Mouse (Mus musculus) neural tube, embryonic 12.5 days (tissue): ENCODE measurements around the gene Prdm16. TPM values are rescaled to one million over a fixed set of nuclear protein-coding genes. Genes with fewer than 3 reads are reported as not detected.

Experiments
- ATAC-seq: fragments of 200-750 bp; cut with Nextera tagmentation; 2 replicates; pipeline ENCODE4 v1.8.0; 2017; ENCODE audit warnings: low read depth, mild to moderate bottlenecking, moderate TSS enrichment, moderate library complexity; ENCODE audit not compliant: low FRiP score
- H3K27ac ChIP-seq: fragments of 300-500 bp; sonication (generic); 2 replicates; pipeline ENCODE4 v1.5.1; 2016
- H3K27me3 ChIP-seq: fragments of 300-500 bp; sonication (generic); replicated peaks from 2 replicates; pipeline ENCODE4 v1.6.1; 2016; ENCODE audit warnings: mild to moderate bottlenecking
- H3K36me3 ChIP-seq: fragments of 300-500 bp; sonication (generic); 2 replicates; pipeline ENCODE4 v1.6.1; 2016; ENCODE audit warnings: mild to moderate bottlenecking
- H3K4me1 ChIP-seq: fragments of 300-500 bp; sonication (generic); 2 replicates; pipeline ENCODE4 v1.6.1; 2016
- H3K4me2 ChIP-seq: fragments of 300-500 bp; sonication (generic); replicated peaks from 2 replicates; pipeline ENCODE4 v1.6.1; 2016; ENCODE audit warnings: mild to moderate bottlenecking
- H3K4me3 ChIP-seq: fragments of 300-500 bp; sonication (generic); 2 replicates; pipeline ENCODE4 v1.5.1; 2016
- H3K9ac ChIP-seq: fragments of 300-500 bp; sonication (generic); 2 replicates; pipeline ENCODE4 v1.6.1; 2016; ENCODE audit warnings: mild to moderate bottlenecking
- H3K9me3 ChIP-seq: fragments of 300-500 bp; sonication (generic); 2 replicates; pipeline ENCODE4 v1.6.1; 2016; ENCODE audit warnings: mild to moderate bottlenecking
- WGBS: fragments of 180-500 bp; shearing (Covaris S2); methylation state at CpG from one replicate; pipeline ENCODE4 v1.1.7; 2016; 5-methylcytosine and 5-hydroxymethylcytosine counted together
- polyA plus RNA-seq: library from polyadenylated mRNA; unstranded; fragments of >200 nt; fragmentation: Nextera tagmentation; extraction: Ambion mirVana; gene quantifications from 2 replicates; pipeline ENCODE4 v1.2.1, GENCODE M21; 2016

Gene Prdm16
- polyA plus RNA-seq, 1 experiment from 2014 or later = 12.9 TPM

GRCm38 (mm10) chr4:154396652-154397301 lies 239.9 kb downstream of the Prdm16 start:
- no peak overlapping the region for H3K4me2 ChIP-seq
- no peak overlapping the region for H3K27ac ChIP-seq
- WGBS = 89% methylated on average over 14 of the region's 14 CpGs
- no peaks in the 10 kb centered on the region for H3K36me3 ChIP-seq
- H3K4me1 ChIP-seq = peaks cover 41% of the 10 kb centered on the region
- no peak for ATAC-seq
- no peak overlapping the region for H3K4me3 ChIP-seq
- H3K9me3 ChIP-seq = no peaks in the 10 kb centered on the region
- no peak overlapping the region for H3K9ac ChIP-seq
- H3K27me3 ChIP-seq = peaks cover 4% of the 10 kb centered on the region

GRCm38 (mm10) chr4:154394123-154394722 lies 242.4 kb downstream of the Prdm16 start:
- Histone ChIP-seq H3K9ac (no peak overlapping the region), H3K27ac (no peak overlapping the region), H3K9me3 (no peaks in the 10 kb centered on the region), H3K4me3 (no peak overlapping the region), H3K4me1 (peaks cover 45% of the 10 kb centered on the region), H3K4me2 (no peak overlapping the region), H3K27me3 (peaks cover 4% of the 10 kb centered on the region), H3K36me3 (no peaks in the 10 kb centered on the region)
- no peak for ATAC-seq
- 51% methylated on average over 7 of the region's 7 CpGs for WGBS

GRCm38 (mm10) chr4:154393196-154394122 lies 243.2 kb downstream of the Prdm16 start:
- Histone ChIP-seq H3K4me3 (no peak overlapping the region), H3K9me3 (no peaks in the 10 kb centered on the region), H3K4me2 (no peak overlapping the region), H3K27ac (no peak overlapping the region), H3K27me3 (peaks cover 4% of the 10 kb centered on the region), H3K9ac (no peak overlapping the region), H3K4me1 (peaks cover 46% of the 10 kb centered on the region), H3K36me3 (no peaks in the 10 kb centered on the region)
- peak; percentile 5; the same call in 1 of the 2 replicates for ATAC-seq
- 29% methylated on average over 18 of the region's 18 CpGs for WGBS

- Histone ChIP-seq H3K4me2 (no peak overlapping the region), H3K27me3 (peaks cover 4% of the 10 kb centered on the region; the same call in 1 of the 2 replicates), H3K4me1 (peaks cover 46% of the 10 kb centered on the region), H3K36me3 (no peaks in the 10 kb centered on the region), H3K27ac (no peak overlapping the region), H3K9ac (no peak overlapping the region), H3K4me3 (no peak overlapping the region), H3K9me3 (no peaks in the 10 kb centered on the region)
- WGBS = 78% methylated on average over 1 of the region's 1 CpGs
- no peak for ATAC-seq
Observed at GRCm38 (mm10) chr4:154392641-154393040, 244.0 kb downstream of the Prdm16 start.

DNA sequence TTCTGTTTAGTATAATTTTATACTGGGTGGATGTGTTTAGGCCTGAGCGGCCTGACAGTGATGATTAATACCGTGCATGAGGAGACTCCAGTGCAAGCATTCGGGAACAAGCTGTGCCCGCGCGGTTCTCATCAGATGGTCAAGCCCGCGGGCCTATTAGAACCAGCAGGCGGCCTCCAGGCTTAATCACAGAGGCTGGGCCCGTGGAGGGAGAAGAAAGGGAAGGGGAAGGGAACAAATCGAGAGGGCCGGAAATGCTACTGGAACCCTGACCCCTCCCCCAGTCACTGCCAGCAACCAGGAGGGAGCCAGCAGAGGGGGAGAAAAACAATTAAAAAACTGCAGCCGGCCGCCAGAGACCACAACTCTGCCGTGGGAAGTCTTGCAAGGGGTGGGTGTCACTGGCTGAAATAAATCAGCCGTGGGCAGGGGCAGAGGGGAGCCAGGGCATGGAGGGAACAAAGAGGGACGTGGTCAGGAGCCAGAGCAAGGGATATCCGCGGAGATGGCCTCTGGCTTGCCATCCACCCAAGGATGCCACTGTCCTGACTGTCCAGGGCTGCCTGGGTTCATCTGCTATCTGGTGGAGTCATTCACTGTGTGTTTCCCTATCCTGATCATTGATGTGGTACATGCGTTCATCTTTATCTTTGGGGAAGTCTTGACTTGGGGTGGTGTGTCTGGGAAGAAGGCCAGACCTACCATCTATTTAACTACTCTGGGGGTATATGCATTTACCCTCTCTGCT lies 246.2 kb downstream of the Prdm16 start:
- Histone ChIP-seq H3K9me3 (no peaks in the 10 kb centered on the region), H3K4me3 (no peak overlapping the region), H3K9ac (no peak overlapping the region), H3K27ac (0 out of 2 replicates have a peak overlapping the region, but pooled peaks have one; percentile 47), H3K27me3 (peaks cover 4% of the 10 kb centered on the region), H3K4me1 (peaks cover 58% of the 10 kb centered on the region), H3K4me2 (peak overlapping the region; percentile 35), H3K36me3 (no peaks in the 10 kb centered on the region)
- ATAC-seq = peak; percentile 70
- 6% methylated on average over 20 of the region's 20 CpGs for WGBS

GRCm38 (mm10) chr4:154389641-154390040 lies 247.0 kb downstream of the Prdm16 start:
- H3K4me3 ChIP-seq = no peak overlapping the region
- H3K4me1 ChIP-seq = peaks cover 63% of the 10 kb centered on the region
- no peaks in the 10 kb centered on the region for H3K9me3 ChIP-seq
- no peak for ATAC-seq
- no peak overlapping the region for H3K9ac ChIP-seq
- H3K36me3 ChIP-seq = no peaks in the 10 kb centered on the region
- 43% methylated on average over 2 of the region's 2 CpGs for whole genome bisulfite sequencing
- no peaks in the 10 kb centered on the region; the same call in none of the 2 replicates for H3K27me3 ChIP-seq
- H3K4me2 ChIP-seq = no peak overlapping the region; the same call in 1 of the 2 replicates
- H3K27ac ChIP-seq = no peak overlapping the region

DNA sequence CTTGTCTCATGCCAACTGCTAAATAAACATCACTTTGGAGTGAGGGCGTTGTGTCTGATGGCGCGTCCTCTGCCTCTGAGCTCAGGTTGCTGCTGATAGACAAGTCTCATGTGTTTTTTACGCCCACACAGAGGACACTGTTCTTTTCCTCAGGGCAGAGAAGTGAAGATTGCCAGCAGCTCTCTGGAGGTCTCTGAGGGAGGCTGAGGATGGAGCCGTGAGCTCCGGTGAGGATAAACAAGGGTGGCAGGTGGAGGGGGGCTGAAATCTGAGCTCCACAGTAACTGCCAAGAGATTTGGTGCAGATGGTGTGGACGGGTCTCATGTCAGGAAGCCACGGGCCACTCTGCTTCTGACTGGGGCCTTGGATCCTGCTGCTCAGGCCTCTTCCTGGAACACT lies 249.9 kb downstream of the Prdm16 start:
- 54% methylated on average over 8 of the region's 8 CpGs for WGBS
- H3K9ac ChIP-seq = no peak overlapping the region
- no peak overlapping the region for H3K27ac ChIP-seq
- H3K9me3 ChIP-seq = no peaks in the 10 kb centered on the region
- no peak for ATAC-seq
- no peak overlapping the region for H3K4me3 ChIP-seq
- no peaks in the 10 kb centered on the region; the same call in none of the 2 replicates for H3K27me3 ChIP-seq
- H3K4me1 ChIP-seq = peaks cover 44% of the 10 kb centered on the region
- no peaks in the 10 kb centered on the region for H3K36me3 ChIP-seq
- H3K4me2 ChIP-seq = no peak overlapping the region

GRCm38 (mm10) chr4:154385918-154386317 lies 250.8 kb downstream of the Prdm16 start:
- no peaks in the 10 kb centered on the region for H3K9me3 ChIP-seq
- WGBS = 75% methylated on average over 2 of the region's 2 CpGs
- no peak overlapping the region for H3K27ac ChIP-seq
- H3K27me3 ChIP-seq = no peaks in the 10 kb centered on the region; the same call in none of the 2 replicates
- H3K4me1 ChIP-seq = peaks cover 35% of the 10 kb centered on the region
- no peak overlapping the region for H3K9ac ChIP-seq
- ATAC-seq = no peak
- H3K36me3 ChIP-seq = no peaks in the 10 kb centered on the region
- H3K4me2 ChIP-seq = no peak overlapping the region
- H3K4me3 ChIP-seq = no peak overlapping the region

- no peak overlapping the region for H3K9ac ChIP-seq
- H3K9me3 ChIP-seq = no peaks in the 10 kb centered on the region
- no peak for ATAC-seq
- H3K27ac ChIP-seq = no peak overlapping the region
- no peaks in the 10 kb centered on the region for H3K36me3 ChIP-seq
- no peaks in the 10 kb centered on the region; the same call in none of the 2 replicates for H3K27me3 ChIP-seq
- H3K4me2 ChIP-seq = no peak overlapping the region
- H3K4me1 ChIP-seq = peaks cover 28% of the 10 kb centered on the region
- no peak overlapping the region for H3K4me3 ChIP-seq
- WGBS = 63% methylated on average over 8 of the region's 8 CpGs
Observed at GRCm38 (mm10) chr4:154385208-154385607, 251.5 kb downstream of the Prdm16 start.

DNA sequence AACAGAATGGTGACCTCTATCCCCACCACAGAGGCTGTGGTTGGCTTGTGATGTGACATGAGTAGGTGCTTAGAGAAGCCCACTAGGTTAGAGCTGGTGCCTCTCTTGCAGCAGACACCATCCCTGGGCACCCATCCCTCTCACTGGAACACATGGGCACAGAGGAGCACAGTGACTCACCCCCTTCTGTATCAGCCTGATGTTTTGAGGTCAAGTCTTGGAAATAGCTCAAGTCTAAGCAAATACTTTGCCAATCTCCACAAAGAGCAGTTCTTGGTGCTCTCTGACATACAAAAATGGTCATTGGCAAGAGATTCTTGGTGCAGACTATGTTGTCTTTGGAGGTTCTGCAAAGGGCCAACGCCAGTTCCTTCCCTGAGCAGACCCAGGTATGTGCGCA lies 257.8 kb downstream of the Prdm16 start:
- WGBS = 90% methylated on average over 2 of the region's 2 CpGs
- Histone ChIP-seq H3K4me1 (no peaks in the 10 kb centered on the region), H3K9ac (no peak overlapping the region), H3K4me2 (no peak overlapping the region), H3K9me3 (no peaks in the 10 kb centered on the region), H3K27me3 (0 out of 2 replicates have a peak, but pooled peaks cover 3% of the 10 kb centered on the region), H3K36me3 (no peaks in the 10 kb centered on the region), H3K27ac (no peak overlapping the region), H3K4me3 (no peak overlapping the region)
- ATAC-seq = no peak

DNA sequence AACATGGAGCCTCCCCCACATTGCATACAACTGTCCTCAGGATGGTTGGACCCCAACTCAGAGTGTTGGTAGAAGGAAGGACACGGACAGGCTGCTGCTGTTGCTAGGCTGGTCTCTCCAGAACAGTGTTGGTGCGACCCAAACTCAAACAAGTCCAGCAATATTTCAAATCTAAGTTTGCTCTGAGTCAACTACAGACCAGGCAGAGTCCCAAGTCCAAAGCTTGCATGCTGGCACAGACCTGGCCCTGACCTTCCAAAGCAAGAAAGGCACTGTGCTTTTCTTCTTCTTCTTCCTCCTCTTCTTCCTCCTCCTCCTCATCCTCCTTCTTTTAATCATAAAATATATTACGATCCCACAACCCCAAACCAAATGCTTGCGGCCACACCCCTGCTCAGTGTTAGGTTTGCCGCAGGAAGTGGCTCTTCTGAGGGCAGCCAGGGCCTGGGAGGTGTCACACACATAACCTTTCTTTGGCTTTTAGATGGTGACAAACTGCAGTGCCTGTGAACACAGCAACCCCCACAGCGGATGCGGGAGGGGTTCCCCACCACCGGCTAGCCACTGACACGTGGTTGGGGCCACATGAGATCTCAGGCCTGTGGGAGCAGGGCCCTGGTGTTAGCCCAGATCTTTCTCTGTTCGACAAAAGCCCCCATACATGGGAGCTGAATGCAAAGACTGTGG lies 260.6 kb downstream of the Prdm16 start:
- peaks cover 10% of the 10 kb centered on the region for H3K4me1 ChIP-seq
- H3K9me3 ChIP-seq = no peaks in the 10 kb centered on the region
- WGBS = 82% methylated on average over 10 of the region's 10 CpGs
- no peak overlapping the region for H3K27ac ChIP-seq
- no peak for ATAC-seq
- no peak overlapping the region for H3K4me3 ChIP-seq
- 0 out of 2 replicates have a peak, but pooled peaks cover 3% of the 10 kb centered on the region for H3K27me3 ChIP-seq
- H3K36me3 ChIP-seq = no peaks in the 10 kb centered on the region
- no peak overlapping the region for H3K4me2 ChIP-seq
- H3K9ac ChIP-seq = no peak overlapping the region
